Mouse (Mus musculus) gastrocnemius, postnatal 14 days (tissue): Measurements from ENCODE around the gene Slc2a9. TPM values are rescaled to one million over a fixed set of nuclear protein-coding genes. Genes with fewer than 3 reads are reported as not detected.

Source experiments
- DNase-seq: peaks from one replicate; pipeline ENCODE4 v3.0.0; 2021; ENCODE audit warnings: mixed read lengths
- intact Hi-C: fragments of 180-260 bp; cut with DNase I; formaldehyde crosslinking; loops from one replicate; pipeline ENCODE4 v1.15.1; 2025; ENCODE audit warnings: low total_unique reads
- long read RNA-seq, 2 experiments: library from polyadenylated mRNA; stranded (forward); transcript quantifications; one replicate each; pipeline ENCODE4 v2.0.0; 2021
- total RNA-seq, 2 experiments: library from RNA; stranded (reverse); gene quantifications; 2 replicates each; pipeline ENCODE4 v1.2.3; 2021

Gene Slc2a9
- under 1 TPM; 0.86 to 0.96 TPM for total RNA-seq
- long read RNA-seq, experiment 1: 0 reads
- long read RNA-seq, experiment 2, partial matches to known transcripts: 0 of 1 reads
- long read RNA-seq, experiment 2, other reads (novel, unspliced or antisense): 0 of 1 reads

DNA sequence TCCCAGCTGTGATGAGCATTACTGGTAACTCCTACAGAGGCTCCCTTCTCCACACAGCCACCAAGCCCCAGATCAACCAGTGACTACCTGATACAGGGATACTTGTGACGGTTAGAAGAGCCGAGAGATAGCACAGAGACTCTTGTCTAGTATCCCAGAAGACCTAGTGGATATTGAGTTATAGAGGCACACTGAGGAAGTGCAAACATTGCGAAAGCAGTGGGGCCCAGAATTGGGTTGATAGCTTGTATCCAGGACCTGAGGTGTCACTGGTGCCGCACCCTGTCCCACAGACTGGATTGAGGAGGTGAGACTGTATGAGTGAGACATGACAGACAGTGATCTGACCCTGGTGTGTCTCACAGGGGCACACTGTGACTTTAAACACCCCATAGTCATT, at the start of gene Slc2a9:
Gene Slc2a9, minus strand, starts transcription at position 152 of the 400 bp plus-strand sequence.
- intact Hi-C loops: no loop called here
- DNase-seq: no peak

DNA sequence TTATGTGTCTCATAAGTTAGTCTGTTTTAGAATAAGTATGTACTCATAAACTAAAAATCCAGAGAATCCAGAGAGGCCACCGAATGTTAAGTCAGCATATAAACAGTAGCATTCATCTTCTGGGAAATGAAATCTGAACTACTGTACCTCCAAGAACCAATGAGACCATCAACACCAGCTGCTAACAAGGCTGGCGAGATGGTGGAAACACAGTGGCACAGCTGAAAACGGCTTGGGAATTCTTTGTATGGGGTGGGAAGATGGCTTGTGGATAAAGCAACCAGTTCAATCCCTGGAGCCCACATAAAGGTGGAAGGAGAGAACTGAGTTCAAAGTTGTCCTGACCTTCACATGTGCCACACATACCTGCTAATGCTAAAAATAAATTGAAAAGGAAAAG, 49.7 kb upstream of the Slc2a9 start:
- intact Hi-C loops: no loop called here
- DNase-seq: no peak

DNA sequence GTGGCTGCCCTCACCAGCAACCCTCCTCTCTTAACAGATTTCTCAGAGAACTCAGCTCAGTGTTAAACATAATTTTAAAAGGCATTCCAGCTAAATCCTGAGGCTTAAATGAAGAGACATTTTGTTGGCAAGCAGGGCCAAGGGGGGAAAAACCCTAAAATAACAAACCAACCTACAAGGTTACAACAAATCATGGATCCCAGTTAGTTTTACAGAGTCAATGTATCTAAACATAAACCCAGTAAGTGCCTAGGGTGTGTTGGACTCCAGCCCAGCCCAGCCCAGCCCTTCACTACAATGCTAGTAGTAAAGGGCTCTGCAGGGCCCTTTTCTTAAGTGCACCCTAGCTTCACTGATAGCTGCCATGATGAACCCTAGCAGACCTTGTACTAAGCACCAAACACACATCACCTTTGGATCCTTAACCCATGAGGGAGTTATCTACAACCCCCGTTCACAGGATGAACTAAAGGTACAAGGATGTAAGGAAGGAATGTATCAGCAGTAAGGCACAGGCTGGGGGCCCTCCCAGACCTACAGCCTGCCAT, 47.4 kb upstream of the Slc2a9 start:
- DNase-seq: no peak
- intact Hi-C loops: no loop called here

DNA sequence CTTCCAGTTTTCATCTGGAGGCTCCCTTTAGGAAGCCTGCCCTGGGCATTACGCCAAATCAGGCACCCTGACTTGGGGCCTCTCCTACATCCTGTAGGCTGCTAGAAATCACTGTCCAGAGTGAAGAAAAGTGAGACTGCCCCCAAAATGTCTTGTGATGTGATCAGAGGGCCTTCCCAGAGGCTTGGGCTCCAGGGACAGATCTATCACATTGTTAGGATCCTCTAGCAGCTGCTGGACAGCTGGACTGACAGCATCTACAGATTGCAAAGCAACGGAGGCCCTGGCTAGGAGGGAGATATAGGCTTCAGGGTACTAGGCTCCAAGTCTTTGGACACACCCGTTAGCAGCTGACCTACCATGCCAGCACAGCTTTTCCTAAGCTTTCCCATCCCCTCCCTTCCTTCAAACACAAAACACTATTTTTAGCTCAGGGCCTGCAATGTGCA, 46.5 kb upstream of the Slc2a9 start:
- intact Hi-C loops: no loop called here
- peak; percentile 26 for DNase-seq

DNA sequence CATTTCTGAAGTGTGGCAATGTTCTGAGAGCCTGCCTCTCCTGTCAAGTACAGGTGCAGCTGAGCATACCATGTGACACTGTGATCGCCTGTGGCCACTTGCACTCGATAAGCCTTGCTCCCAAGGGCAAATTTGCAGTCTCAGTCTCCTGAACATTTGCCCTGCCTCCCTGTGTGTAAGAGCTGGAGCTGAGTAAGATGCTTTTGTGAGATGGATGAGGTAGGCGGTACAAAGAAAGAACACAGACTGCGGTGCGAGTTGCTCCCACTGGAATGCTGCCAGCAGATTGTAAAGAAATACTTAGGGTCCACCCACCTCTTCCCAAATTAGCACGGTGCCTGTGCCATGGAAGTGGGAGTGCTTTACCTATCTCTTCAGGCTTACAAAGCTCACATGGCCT, 44.4 kb upstream of the Slc2a9 start:
- DNase-seq: no peak
- intact Hi-C loops: no loop called here

DNA sequence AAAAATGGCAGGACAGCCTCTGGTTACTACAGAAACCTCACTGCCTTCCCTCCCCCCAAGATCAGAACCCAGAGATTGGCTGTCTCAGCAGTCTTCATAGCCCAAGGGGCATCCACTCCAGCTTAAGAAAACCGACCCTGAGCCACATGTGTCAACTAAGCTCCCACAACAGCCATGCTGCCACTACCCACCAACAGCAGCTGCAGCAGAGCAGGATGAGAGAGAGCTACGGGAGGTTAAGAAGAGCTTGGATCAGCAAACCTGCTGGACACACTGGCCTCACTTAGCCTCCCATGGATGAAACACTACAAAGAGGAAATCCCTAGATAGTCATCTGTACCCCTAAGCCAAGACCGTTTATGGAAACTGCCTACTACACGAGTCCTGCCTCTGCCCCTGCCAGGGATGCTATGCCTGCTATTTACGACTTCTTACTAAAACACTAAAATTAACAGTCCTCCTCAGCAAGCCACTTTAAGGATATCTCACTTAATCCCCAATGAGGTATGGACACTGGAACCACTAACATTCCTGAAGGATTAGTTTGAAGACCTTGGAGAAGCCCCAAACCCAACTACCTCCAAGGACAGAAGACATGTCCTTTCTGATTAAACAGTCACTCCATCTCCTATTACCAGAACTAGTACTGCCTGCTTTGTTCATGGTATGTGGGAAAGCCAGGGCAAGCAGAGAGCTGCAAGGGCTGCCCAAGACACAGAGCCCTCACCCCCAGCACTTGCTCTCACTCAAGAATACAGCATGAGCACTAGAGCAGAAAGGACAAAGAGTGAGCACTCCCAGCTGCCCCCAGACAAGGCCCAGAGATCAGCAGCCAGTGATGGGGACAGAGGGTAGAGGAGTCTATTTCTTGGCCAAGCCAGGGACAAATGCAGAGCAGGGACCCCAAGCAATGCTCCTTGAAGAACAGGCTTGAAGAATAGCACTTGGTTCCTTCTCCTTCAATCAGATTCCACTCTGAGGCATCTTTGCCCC, 41.8 kb upstream of the Slc2a9 start:
- no peak for DNase-seq
- intact Hi-C loops: no loop called here

DNA sequence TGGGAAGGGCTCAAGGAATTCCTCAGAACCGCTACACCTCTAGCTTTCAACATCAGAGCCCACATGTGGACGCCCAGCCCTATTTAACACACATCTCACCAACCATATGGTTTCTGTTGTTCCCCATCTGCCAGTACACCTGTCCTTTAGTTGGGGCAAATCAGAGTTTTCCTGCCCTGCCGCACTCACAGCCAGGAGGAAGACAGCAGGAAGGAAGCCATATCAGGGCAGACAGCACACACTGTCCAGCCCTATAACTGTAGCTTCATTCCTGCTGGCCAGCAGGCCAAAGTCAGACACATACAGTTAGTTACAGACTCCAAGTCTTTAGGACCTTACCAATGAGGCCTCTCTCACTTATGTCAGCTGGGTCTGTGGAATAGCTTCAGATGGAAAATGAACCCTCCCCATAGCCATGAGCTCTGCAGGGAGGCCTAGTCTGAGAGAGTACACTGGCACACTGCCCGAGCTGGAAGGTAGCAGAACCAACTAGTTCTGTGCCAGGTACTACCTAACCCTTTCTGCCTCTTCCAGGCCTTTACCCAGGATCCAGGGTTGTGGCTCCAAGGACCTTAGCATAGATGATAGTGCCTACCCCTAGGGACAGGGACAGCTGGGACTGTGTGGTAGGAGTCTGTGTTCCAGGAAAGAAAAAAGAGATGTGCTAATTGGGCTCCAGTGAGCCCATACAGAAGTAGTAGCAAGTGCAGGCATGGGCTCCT, 40.7 kb upstream of the Slc2a9 start:
- DNase-seq: peak; percentile 39
- intact Hi-C loops: no loop called here

DNA sequence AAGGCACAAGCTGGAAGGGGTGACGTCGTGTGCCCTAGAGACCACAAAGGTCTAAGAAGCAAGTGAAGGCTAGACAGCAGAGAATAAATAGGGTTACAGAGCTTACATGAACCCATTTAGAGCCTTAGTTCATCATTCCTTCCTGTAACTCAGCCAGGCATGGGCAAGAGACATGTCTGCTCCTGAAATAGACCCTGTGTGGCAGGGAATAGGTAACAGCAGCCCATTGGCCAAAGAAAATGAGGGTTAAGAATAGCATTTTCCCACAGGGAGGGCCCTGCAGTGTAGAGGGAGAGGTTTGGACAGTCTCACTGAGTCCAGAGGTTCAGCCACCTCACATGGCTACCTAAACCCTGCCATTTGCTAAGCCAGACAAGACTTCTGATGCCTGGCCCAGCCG, 38.8 kb upstream of the Slc2a9 start:
- intact Hi-C loops: no loop called here

DNA sequence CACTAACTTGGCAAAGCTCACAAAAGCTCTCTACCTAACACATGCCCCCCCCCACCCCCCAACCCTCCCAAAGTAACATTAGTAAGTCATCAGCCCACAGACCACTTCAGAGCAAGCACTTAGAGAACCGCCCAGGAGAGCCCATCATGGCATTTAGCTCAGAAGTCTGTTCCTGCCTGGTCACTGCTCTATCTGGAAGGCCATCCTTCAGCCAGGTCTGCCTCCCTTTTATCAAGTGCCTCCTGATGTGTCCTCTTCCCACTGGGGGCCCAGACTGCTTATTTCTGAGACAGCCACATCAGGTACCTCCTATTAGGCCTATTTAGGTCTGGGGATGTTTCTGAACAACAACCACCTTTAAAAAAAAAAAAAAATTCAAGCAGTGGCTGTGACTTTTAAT, 38.0 kb upstream of the Slc2a9 start:
- intact Hi-C loops: no loop called here
- DNase-seq: no peak

More for the DNA sequence above, 38.8 kb upstream of the Slc2a9 start:
- DNase-seq: no peak

DNA sequence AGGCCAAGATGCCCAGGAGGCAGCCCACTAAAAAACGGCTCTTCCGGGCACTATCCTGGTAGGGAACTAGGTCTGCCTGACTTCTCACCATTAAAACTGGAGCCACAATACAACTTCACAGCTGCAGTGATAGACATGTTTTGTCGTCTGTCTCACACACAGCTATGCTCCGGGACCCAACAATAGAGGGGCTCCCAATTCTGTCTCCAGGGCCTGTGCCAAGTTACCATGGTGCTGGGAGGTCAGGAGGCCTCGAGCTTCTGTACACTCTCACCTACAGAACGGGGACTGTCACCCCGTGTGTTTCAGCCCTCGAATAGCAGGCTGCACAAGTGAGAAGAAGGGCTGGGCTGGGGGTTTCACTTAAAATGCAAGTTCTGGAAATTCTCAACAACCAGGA, 35.6 kb upstream of the Slc2a9 start:
- intact Hi-C loops: no loop called here
- DNase-seq: no peak

DNA sequence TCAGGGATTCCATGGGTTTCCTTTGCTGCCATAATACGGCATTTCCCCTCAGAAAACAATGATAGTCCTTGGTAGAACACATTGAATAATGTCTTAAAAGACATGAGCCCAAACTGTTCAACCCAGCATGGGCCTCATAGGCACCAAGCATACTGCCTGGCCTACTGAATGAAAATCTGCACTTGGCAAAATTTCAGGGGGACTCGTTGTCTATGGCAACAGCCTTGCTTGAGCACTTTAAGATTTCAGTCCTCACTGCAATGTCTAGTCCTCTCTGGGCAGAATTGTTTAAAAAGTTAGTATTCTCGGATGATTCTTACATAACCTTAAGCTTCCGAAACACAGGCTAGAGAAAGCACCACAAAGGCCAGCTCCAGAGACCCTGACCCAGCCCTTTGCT, 34.9 kb upstream of the Slc2a9 start:
- intact Hi-C loops: no loop called here
- DNase-seq: no peak

DNA sequence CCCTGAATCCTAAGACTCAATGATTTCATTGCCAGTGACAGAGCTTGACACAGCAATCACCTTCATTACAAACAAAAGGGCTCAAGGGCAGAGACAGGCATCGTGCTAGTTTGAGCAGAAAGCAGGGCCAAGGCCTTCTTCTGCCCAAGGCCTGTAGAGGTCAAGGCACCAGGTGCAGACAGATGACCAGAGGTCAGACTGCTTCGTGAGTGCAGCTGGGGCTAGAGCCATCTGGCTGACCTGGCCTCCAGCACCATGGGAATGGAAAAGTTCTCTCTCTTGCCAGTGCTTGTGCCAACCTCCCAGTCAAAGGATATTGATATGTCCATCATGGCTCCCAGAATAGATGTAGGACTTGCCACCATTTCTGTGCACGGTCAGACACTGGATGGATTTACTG, 33.9 kb upstream of the Slc2a9 start:
- DNase-seq: peak; percentile 50
- intact Hi-C loops: no loop called here

DNA sequence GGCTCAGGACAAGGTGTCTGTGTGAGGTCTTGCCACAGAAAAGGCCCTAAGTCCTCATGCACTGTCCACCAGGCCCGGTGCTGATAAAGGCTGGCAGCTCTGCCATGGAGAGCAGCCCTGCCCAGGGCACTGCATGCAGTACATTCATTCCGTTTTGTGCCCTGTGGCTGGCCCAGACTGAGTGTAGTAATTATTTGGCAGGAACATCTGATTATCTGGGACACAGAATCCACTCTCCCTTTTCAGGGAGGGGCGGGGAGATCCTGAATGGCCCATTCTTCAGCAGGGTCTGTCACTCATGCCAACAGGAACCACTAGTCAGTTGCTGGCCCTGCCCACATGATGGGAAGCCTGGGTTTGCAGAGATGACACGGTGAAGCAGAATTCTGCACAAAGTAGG, 29.1 kb upstream of the Slc2a9 start:
- peak; percentile 28 for DNase-seq
- intact Hi-C loops: no loop called here

DNA sequence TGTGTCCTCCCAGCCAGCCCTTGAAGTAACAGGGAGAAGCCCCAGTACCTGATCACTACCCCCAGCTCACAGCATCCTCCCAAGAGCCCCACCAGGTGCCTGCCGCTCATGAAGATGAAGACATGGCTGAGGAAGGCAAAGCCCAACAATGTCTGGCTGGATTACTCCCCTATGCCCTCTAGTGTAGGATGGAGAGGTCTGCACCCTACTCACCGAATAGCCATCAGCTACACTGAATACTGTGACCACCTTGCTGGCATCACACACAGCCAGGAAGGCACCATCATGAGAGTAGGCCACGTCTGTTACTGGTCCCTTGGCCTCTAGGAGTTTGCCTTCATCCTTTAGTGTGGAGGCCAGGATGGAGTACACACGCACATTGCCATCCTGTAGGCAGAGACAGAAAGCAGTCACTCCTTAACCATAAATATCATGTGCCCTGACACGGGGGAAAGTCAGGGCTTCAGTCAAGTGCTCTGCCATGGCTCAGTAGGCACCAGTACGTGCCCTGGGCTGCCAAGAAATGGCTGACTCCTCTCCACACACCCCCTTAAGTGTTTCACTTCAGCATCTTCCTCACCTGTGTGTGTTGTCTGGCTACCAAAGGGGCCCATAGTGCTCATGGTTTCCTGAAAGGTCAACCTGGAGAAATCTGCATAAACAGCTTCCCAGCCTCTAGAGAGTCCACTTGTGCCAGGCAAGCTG, 26.9 kb upstream of the Slc2a9 start:
- DNase-seq: no peak
- intact Hi-C loops: no loop called here

DNA sequence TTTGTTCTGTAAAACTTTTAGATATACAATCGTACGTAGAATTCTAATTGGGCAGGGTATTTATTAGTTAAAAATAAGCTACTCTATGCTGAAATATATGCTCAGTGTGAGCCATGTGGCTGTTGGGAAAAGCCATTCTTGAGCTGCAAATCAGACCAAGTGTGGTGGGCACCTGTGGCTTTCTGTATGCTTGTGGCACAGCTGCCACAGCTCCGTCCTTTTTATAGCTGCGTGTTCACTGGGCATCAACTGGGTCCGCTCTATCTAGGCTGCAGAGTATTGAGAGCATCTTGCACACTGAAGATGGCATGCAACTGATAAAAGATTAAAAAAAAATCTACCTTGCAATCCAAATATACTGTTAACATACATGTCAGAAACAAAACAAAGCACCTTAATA, 20.0 kb upstream of the Slc2a9 start:
- intact Hi-C loops: no loop called here
- DNase-seq: no peak

DNA sequence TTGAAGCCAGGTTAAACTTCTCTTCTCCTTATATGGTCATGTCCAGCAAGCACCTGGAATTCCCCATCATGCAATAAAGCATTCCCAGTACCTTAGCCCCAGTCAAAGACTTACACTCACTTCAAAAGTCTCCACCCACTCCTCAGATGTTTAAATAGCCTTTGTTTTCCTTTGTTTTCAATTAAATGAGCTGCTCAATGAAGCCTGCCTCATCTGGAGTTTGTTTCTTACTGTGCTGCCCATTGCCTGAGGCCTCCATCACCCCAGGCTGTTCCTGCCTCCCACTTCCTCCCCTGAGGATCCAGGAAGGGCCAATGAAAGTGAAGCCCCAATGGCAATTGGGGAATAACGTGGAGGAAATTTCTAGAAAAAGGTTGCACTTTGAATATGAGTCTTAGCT, 17.9 kb upstream of the Slc2a9 start:
- intact Hi-C loops: no loop called here
- no peak for DNase-seq

DNA sequence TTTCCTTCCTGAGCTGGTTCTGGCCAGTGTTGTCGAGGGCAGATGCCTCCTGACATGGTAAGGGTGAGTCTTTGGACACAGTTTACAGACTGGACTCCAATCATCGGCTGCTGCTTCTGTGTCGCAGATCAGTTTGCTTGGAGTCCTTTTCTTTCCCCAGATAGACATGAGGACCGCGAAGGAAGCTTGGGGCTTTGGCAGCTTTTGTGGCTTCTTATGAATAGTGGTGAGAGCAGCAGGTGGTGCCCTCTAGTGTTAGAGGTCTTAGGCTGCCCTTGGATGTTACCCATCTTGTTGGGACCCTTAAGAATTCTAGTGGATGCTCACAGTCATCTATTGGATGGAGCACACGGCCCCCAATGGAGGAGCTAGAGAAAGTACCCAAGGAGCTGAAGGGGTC, 13.3 kb upstream of the Slc2a9 start:
- intact Hi-C loops: no loop called here
- DNase-seq: no peak

DNA sequence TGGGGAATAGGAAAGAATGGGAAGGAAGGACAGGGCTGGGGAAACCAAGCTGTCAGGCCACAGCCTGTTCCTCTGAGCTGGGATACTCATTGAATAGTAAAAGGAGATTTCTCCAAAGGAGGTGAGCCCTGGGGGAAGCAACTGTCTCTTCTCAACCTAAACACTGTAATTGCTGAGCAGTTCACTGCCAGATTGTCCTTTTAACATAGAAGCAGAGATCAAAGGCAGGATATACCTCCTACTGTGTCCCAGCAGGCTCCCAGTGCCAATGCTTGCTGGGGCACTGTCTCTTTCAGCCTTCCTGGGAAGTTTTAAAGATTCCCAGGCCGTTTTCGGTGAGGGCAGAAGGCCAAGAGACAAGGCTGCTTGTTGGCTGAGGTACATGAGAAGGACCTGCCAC, 10.0 kb upstream of the Slc2a9 start:
- intact Hi-C loops: no loop called here
- no peak for DNase-seq

DNA sequence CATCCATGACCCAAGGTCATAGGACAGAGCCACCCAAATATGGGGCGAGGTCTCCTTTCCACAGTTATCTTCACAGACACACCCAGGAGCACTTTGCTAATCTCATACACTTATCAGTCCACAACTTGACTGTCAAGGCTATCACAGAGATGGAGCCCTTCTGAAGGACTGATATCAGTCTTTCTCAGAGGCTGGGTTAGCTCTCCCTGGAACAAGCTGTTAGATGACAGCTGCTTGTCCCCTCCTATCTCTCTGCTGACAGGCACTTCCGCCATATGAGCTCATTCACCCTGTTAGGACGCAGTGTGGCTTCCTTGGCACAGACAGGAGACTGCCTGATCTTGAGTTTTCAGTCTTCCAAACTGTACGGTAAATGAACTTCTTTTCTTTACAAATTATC, 6.6 kb upstream of the Slc2a9 start:
- intact Hi-C loops: no loop called here
- no peak for DNase-seq

DNA sequence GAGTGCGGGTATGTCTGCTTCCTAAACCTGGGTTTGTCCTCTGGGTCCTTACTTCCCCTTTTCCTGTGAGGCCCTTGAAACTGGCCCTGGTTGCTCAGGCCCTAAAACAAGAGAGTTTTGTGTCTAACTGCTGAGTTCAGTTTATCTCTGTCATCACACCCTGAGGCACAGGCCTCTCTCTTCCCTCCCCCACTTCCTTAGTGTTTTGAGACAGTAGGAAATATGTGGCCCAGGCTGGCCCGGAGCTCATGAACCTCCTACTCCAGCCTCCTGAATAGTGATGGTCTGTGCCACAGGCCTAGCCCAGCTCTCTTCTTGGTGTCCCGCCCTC, 2.5 kb upstream of the Slc2a9 start:
- DNase-seq: no peak
- intact Hi-C loops: no loop called here
